Mouse (Mus musculus) ovary, postnatal 36 days (tissue): ENCODE measurements around the gene Brd4.
A peak's percentile ranks its signal among the peaks of the same experiment; 100 is the strongest.
"Not testable (repeated sequence)": the region's sequence is repeated elsewhere in the genome, so short reads cannot be mapped to it uniquely, and the experiment has no call there.

Experiments used
- DNase-seq: peaks from one replicate; pipeline ENCODE4 v3.0.0; 2022; ENCODE audit warnings: low spot score, mixed read lengths

Gene Brd4

GRCm38 (mm10) chr17:32229256-32229655, 55.3 kb downstream of the Brd4 start:
- no peak for DNase-seq

GRCm38 (mm10) chr17:32220873-32221272, 63.6 kb downstream of the Brd4 start:
- no peak for DNase-seq

DNA sequence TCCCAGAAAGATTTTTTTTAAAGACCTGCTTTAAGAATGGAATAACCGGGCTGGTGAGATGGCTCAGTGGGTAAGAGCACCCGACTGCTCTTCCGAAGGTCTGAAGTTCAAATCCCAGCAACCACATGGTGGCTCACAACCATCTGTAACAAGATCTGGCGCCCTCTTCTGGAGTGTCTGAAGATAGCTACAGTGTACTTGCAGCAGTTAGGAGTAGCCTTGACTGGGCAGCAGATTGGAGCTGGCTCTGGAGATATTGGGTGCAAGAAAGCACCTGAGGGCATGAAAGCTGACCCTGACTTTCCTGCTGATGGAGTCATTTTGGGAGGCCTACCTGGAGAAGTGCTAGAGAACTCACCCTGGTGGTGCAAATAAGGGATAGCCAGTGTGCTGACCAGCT, 68.9 kb downstream of the Brd4 start:
- not testable (repeated sequence) for DNase-seq

- DNase-seq, result not testable (repeated sequence)
These were observed 73.0 kb downstream of the Brd4 start for GRCm38 (mm10) chr17:32211554-32211953.

DNA sequence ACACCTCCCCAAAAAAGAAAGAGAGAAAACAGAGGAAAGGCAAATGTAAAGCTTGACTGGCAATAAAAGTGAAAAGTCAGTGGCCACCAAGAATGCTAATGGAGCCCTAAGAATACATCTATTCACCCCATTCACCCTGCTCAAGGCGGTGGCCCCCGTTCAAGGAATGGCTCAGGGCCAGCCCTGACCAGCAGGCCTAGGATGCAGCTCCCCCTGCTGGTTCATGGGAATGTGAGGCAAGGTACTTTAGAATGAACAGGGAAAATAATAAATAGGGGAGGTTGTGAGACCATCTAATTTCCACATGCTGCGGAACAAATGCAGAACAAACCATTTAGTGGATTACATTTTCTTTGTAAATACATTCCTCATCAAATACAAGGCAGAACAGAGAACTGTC, 74.8 kb downstream of the Brd4 start:
- DNase-seq, result peak; percentile 60

GRCm38 (mm10) chr17:32209144-32209543, 75.4 kb downstream of the Brd4 start:
- no peak for DNase-seq

DNA sequence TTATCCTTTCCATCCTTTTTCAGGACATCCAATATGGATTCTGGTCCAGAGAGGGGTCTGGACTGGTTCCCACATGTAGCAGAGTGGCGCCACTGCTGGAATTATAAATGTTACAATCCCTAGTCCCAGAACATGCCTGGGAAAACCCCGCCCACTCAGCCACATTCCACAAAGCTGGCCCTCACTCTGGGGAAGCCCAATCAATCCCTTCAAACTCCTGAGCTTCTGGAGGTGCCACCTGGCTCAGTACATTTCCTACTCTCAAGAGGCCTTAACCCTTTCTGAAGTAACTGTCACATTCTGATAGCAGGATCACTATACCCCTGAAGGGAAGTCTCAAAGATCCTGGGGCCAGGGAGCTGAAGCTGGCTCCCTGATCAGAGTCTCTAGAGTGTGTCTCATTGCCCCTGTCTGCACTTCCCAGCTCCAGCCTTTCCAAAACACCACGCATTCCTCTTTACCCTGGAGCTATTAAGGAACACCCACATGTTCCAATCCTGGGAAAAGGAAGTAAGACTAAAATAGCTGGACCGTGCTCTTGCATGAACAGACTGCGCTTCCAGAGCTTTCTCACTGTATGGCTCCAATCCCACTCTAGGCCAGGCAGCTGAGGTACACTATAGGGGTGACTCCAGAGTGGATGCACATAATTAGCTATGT, 76.8 kb downstream of the Brd4 start:
- no peak for DNase-seq

DNA sequence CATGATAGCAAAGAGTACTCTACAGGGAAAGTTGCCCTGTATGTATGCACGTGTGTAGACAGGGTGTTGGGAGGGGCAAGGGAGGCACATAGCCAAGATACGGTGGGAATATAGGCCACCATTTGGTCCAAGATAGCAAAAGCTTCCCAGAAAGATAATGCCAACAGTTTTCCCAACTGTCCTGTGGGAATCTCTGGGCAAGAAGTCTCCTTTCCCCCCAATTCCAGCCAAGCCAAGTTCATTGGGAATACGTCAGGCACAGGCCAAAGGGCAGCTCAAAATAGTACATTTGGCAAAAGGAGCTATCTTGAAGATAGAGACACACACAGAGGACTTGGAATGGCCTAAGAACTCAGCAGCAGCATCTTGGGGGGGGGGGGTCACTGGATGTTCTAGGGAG, 79.2 kb downstream of the Brd4 start:
- no peak for DNase-seq

DNA sequence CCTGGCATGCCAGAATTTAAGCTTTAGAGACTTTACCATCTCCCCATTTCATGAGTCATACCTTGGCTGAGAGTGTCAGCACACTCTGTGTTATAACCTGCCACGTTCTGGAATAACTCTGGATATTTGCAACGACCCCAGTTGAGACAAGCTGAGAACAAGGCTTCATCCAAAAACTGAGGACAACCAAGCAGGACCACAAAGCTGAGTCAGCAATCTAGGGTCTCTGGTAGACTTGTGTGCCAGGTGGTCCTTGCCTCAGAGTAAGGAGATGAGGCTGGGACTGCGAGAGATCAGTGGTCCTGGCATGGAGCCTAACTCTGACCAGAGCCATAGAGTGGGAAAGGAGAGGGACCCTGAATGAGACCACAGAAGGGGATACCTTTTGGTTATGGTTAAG, 81.5 kb downstream of the Brd4 start:
- no peak for DNase-seq

DNA sequence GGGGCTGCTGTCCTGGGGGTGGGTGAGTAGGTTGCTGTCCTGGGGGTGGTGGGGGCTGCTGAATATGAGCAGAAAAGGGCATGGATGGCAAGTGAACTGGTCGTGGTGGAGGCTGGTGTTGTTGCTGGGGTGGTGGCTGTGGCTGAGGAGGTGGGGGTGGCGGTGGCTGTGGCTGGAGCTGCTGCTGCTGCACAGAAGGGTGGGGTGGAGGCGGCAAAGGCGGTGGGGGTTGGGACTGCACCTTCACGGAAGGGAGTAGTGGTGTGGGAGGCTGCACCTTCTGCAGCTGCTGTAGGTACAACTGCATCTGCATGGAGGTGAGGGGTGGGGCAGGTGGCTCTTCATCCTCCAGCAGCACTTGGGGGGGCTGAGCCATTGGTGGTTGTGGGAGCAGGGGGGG, 83.4 kb downstream of the Brd4 start:
- DNase-seq, result no peak

DNA sequence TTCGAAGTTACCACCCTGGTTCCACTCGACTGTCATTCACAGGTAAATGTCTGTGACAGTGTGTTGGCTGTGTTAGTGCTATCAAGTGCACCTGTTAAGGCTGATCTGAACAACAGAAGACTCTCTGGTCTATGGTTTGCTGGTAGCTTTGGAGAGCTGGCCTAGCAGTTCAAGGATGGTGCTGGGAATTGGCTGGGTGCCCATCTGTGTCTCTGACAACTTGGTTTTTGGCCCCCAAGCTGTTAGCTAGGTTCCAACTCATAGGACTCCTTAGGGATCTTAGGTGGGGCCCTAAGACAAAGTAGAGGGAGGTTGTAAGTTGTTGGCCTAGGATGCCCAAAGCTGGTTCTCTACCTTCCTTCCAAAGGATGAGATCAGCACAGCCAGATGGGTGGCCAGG, 84.7 kb downstream of the Brd4 start:
- no peak for DNase-seq

DNA sequence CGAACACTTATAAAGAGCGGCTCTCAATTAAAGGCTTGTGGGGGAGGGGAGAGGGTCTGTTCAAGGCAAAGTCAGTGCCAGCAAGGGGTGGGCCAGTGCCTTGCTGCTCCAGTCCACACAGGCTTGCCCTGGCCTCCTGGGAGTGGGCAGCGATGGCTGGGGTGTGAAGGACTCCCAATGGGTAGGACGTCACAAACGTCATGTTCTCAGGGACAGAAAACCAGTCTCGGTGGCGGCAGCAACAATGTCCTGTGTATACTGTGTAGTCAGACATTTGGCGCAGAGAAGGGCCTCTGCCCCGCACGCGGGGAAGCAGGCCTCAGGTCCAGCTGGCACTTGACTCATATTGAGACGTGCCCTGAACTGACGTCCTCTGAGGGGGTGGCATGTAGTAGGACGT, 87.4 kb downstream of the Brd4 start:
- DNase-seq, result no peak

DNA sequence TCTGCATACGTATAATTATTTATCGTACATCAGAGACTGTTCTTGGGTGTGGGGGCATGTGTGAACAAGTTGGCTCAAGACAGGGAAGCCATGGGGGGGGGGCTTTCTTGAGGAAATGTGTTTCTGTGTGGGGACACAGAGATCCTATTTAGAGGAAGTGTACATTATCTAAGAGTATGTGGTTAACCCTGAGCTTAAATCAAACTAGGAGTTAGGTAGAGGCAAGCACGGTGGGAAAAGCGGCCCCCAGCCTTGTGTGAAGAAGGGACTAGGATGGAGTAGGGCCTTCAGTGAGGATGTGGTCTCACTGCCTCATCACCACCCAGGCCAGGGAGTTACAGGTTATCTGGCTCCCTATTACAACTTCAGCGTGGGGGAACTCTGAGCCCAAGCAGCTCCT, 88.8 kb downstream of the Brd4 start:
- no peak for DNase-seq

- no peak for DNase-seq
These were observed 91.5 kb downstream of the Brd4 start for GRCm38 (mm10) chr17:32193010-32193409.

- no peak for DNase-seq
These were observed 94.7 kb downstream of the Brd4 start for GRCm38 (mm10) chr17:32189850-32190249.

DNA sequence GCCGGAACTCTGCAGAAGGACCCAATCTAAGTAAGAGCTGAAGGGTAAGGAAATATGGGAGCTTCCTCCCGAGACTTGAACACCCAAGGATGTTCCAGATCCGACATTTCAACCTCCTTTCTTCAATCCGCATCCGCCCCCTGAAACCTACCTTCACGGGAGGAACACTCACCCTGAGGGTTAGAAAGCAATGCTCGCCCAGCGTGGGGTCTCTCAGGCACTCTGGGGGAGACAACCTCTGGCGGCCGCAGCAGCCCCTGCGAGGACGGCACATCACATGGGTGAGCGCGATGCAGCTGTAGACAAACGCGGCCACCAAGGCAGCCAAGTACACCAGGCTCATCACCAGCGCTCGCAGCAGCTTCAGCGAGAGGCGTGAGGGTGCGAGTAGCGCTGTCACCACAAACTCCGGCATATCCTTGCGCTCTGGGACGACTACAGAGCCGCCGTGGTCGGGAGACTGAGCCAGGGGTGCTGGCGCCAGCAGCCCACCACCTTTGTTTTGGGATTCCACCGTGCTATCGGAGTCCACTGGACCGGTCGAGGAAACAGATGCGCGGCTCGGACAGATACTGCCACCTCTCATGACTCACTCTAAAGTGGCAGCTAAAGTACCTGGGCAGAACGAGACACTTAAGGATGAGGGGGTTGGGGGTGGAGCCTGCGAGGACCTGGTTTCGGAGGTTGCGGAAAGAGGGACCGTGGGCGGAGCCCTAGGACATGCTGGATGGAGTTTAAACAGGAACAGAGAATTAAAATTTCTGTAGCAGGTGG, 95.5 kb downstream of the Brd4 start, which contains the start of gene Ephx3:
Ephx3 (minus strand) TSS at position 687 of the 774 bp plus-strand sequence.
- no peak for DNase-seq

DNA sequence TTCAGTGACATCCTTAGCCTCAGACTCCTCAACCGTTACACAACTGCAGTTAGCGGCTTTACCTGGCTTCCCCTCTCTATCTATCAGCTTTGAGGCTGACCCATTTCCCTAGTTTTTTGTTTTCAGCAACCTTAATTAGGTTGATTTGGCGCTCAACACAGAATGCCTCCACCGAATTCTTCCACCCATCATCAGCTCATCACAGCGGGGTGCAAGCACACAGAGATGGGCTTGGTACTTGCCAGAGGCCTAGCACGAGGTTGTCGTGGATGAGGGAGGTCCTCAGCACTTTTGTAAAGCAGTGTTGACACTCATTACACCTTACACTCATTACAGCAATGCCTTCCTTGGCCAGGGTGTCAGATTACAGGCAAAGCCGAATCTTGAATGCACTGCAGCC, 101.5 kb downstream of the Brd4 start:
- DNase-seq, result no peak

DNA sequence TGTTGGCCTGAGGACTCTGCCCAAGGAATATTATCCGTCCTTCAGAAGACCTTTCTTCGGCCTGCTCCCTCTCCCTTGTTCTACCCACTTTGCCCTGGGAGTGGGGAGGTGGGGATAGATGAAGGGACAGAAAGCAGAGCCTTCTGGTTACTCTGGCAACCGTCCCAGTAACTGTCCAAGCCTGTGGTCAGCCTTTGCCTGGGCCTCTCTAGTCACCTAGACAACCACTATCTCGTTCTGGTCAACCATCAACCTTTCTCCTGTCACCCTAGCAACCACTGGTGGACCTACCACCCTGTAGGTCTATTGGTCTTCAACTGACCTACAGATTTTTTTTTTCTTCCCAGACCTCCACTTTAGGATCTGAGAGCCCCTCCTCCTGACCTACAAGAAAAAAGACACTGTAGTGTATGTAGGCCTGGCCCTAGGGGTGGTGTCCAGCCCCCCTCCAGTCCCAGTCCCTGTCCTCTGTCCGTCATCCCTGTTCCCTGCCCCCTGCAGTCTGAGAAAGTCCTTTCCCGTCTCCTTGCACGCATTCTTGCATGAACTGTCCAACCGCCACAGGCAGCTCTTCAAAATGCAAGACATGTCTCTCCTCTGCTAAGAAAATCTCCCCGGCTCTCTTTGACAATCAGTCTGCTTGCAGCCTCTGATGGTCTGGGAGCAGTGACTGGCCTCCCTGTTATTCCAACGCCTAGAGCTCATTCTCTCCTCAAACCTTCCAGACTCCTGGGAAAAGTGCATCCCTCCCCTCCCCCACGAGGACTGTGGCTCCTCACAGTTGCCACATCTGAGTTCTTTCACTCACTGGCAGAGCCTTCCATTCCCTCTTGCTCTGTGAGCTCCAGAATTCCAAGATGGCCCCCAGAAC, 104.7 kb downstream of the Brd4 start:
- no peak for DNase-seq

DNA sequence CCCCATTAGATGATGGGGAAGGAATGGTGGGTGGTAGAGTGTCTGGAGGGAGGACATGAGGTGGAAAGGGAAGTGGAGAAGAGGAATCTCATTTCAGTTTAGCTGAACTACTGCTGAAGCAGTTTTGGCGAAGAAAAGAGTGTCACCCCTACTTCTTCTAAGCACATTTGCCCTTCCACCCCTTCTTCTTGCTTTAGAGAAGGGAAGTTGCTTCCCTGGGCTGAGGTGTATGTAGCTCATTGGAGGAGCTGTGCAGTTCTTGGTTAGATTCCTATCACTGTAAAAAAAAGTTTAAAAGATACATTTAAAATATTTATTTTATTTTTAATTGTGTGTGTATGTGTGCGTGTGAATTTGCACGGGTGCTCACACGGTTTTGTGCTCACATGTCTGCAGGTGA, 107.6 kb downstream of the Brd4 start:
- no peak for DNase-seq

- peak; percentile 13 for DNase-seq
These were observed 111.4 kb downstream of the Brd4 start for GRCm38 (mm10) chr17:32173166-32173565.

DNA sequence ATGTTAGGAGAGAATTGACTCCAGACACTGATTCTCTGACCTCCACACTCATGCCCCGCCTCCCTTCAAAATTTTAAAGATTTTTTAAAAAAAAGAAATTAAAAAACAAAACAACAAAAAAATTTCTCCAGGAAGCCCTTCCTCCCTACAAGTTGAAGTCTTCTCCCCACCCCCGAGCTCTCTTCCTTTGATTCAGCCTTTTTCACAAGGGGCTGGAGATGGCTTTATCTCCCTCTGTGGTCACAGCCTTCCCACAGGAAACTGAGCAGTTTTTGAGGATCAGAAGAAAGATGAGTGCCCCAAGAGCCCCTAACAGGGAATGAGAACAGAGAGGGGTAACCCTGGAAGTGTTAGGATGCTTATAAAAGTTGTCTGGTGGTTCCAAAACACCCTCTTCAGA, 112.0 kb downstream of the Brd4 start:
- no peak for DNase-seq

- no peak for DNase-seq
These were observed 114.8 kb downstream of the Brd4 start for GRCm38 (mm10) chr17:32169518-32170225.
